Mouse (Mus musculus): ENCODE measurements around the gene Srsf4.

The Srsf4 gene

DNA sequence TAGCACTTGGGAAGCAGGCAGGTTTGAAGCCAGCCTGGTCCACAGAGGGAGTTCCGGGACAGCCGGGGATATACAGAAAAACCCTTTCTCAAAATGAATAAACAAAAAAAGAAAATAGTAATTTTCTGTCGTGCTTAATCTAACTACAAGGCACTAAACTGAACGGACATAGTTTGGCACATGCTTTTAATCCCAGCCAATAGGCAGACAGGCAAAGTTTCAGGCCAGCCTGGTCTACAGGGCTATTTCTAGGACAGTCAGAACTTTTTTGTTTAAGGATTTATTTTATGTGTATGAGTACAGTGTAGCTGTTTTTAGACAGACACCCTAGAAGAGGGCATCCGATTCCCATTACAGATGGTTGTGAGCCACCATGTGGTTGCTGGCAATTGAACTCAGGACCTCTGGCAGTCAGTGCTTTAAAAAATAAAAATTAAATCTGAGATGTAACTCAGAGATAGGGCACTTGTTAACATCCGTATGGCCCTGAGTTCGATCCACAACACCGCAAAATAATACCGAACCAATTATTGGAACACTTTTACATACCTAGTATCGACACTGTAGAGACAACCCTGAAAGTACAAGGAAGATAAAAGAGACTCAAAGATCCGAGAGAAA lies 635 bp upstream of the Srsf4 start:
- no peak for DNase-seq (ENCODE audit: low read depth, low spot score)

DNA sequence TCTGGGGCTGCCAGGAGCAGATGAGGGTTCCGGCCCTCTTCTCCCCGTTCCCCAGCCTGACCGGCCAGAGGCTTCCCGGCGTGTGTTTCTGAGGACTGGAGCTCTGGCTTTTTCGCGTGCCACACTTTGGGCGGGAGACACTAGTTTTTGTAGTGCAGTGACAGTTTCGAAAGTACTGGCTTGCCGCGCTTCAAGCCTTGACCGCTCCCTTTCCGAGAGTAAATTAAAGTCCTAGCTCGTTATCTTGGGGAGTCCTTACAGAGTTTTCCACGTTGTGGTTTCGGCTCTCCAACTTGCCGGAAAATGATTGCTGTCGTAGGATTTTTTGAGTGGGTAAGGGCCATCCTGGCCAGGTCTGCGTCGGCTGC lies 736 bp downstream of the Srsf4 start:
- DNase-seq (ENCODE audit: low read depth, low spot score) = no peak

DNA sequence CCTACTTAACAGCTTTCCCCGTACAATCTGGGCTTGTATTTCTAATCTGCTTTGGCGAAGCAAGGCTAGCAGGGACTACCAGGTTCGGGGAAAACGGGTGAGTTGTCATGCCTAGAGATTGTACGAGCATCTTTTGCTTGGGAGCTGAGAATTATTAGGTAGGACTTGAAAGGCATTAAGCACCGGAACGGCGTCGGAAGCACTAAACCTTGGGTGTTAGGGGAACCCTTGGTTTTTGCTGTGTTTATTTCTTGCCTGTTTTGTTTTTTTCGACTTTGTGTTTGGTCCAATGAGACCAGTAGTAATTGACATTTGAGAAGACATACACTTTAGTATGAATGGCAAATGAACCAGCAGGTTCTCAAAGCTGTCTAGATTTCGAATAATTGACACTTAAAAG lies 1.1 kb downstream of the Srsf4 start:
- no peak for DNase-seq (ENCODE audit: low read depth, low spot score)

DNA sequence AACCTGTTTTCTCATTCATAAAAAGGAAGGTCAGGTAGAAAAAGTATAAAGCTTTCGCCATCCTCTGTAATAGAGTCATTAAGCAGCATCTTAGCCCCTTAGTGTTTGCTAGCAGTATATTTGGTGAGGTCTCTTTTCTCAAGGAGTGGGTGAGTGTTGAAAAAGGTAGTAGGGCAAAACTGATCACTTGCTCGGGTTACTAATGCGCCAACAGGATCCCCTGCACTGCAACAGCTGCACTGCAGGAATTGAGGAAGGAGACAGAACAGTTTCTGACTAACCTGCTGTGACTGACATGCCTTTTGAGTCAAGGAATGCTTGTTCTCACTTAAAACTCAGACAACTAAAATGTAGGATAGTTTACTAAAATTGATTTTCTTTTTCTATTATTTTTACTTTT lies 1.8 kb downstream of the Srsf4 start:
- no peak for DNase-seq (ENCODE audit: low read depth, low spot score)

DNA sequence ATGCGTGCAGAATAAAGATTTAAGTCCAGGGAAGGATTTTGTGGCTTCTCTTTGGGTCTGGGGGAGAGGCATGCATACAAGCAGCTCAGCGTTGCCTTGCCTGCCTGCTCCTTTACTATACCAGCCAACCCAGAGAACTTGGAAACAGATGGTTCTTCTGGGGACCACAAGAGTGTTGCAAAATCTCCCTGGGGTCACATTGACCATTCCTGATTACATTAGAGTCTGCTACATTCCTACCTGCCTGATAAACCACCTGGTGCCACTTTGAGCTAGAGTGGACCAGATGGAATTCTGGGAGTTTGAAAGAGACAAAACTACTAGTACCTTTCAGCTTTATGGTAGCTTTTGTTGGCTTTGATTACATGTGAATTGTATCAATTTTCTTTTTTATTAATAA lies 3.4 kb downstream of the Srsf4 start:
- no peak for DNase-seq (ENCODE audit: low read depth, low spot score)

DNA sequence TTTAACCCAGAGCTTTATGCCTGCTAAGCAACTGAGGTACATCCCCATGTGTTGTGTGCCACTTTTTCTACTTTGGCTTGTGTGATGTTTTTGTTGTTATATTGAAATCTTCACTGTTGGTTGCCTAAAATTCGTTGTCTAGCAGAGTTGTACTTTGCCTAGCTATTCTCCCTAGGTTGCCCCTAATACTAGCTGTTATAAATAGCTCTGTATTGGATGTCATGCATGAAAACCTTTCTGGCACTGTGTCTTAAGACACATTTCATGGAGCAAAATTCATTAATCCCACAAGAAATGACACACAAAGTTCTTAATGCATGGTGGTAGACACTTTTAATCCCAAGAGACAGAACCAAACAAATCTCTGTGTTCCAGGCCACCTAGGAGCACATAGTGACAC lies 6.3 kb downstream of the Srsf4 start:
- DNase-seq (ENCODE audit: low read depth, low spot score) = no peak

DNA sequence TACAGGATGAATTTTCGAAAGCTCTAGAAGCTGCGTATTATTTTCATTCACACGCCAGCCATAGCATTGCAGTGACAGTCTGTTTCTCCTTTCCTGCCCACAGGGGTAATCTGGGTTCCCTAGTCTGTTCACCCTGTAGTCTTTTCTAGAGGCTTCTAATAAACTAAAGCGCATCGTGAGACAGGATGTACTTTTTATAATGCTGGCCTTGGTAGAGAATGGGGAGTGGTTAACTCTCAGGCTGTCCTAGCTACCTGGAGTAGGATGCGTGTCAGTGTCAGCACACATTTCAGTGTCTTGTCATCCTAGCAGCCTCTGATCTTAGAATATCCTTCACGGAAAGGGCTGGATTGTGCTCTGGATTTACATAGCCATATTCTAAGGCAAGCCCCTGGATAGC lies 7.9 kb downstream of the Srsf4 start:
- no peak for DNase-seq (ENCODE audit: low read depth, low spot score)

DNA sequence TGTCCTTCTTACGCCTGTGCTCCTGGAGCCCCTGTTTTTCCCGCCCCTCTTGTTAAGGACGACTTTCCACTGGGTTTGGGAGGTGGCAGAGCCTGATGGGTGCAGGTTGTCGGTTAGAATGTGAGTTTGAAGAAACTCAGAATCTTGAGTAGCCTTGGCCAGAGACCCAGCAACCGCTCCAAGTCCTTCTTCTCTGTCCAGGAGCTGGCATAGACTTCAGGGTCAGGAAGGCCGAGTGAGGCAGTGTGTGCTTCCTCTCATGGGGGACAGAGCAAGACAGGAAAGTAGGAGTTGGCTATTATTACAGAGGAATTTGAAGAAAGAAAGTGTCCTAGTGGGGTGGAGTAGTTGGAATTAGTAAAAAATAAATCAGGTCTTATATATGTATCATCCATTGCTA lies 10.2 kb downstream of the Srsf4 start:
- no peak for DNase-seq (ENCODE audit: low read depth, low spot score)

DNA sequence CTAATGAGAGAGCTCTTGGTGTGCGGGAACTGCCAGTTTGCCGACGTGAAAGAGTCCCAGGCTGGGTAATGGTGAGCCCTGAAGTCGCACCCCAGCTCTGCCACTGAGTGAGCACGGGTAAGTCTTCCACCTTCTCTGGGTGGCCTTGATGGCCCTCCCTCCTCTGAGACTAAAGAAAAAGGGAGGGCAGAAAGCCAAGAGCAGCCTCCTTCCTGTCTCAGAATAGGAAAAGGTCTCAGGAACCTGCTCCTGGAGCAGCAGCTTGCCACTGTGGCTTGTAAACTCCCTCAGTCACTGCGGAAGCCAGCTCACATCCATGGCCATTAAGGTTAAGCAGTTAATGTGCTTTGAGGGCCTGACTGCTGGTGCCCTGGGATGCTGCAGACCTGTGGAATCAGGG lies 12.0 kb downstream of the Srsf4 start:
- no peak for DNase-seq (ENCODE audit: low read depth, low spot score)

DNA sequence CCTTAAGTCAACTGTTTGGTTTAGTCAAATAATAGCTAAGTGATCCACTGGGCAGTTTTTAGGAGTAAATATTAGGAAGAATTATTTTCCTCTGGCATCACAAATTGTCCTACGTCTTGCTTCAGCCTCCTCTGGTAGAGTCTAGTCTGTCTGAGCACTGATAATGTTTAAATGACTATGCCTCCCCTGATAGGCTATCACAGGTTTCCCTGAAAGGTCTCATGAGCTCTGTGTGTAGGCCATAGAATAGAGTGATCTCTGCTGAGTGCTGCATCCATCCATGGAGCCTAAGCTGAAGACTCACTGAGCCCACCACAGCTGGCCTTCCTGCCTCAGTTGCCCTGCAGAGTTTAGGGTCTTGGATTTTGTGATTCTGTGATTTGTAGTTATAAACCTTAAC lies 15.1 kb downstream of the Srsf4 start:
- DNase-seq (ENCODE audit: low read depth, low spot score) = no peak

DNA sequence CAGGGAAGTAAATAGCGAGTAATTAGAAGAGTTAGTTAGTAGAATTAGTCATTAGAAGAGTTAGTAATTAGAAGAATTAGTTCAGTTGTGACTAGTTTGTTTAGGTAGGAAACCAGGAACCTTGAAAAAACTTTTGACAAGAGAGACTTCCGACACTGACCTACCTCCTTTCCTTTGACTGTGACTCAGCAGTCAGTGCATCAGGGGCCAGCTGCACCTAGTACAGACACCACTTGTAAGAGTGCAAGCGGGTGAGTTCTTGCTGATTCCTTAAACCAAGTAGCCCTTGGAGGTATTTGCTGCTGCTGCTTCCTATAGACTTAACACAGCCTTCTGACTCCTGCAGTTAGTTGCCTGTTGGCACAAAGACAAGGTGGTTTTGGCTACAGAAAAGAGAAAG lies 17.3 kb downstream of the Srsf4 start:
- no peak for DNase-seq (ENCODE audit: low read depth, low spot score)

DNA sequence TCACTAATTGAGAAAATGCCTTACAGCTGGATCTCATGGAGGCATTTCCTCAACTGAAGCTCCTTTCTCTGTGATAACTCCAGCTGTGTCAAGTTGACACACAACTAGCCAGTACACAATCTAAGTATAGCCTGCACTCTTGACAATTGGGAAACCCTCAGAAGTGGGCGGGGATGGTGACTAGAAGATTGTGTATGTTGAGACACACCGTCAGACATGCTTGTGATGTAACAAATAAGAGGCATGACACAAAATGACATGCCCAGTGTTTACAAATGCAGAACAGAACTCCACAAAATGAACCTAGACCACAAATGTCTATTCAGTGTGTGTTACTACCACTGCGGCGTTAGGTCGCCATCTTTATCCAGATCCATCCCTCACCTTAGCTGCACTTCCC lies 23.7 kb downstream of the Srsf4 start:
- DNase-seq (ENCODE audit: low read depth, low spot score) = no peak

DNA sequence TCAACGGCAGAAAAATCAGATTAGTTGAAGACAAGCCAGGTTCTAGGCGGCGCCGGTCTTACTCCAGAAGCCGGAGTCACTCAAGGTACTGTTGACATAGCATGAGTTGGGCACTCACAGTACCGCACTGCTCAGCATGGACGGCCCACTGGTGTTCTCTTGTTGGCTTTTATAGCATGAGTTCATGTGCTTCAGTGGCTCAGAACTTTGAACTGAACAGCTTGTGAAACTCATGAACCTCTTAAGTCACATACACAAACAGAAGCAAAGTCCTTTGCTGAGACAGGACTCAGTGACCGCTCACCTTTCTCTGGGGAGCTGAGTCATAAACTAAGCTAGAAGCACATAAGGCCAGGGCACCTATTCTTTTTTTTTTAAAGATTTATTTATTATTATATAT lies 24.4 kb downstream of the Srsf4 start:
- no peak for DNase-seq (ENCODE audit: low read depth, low spot score)

DNA sequence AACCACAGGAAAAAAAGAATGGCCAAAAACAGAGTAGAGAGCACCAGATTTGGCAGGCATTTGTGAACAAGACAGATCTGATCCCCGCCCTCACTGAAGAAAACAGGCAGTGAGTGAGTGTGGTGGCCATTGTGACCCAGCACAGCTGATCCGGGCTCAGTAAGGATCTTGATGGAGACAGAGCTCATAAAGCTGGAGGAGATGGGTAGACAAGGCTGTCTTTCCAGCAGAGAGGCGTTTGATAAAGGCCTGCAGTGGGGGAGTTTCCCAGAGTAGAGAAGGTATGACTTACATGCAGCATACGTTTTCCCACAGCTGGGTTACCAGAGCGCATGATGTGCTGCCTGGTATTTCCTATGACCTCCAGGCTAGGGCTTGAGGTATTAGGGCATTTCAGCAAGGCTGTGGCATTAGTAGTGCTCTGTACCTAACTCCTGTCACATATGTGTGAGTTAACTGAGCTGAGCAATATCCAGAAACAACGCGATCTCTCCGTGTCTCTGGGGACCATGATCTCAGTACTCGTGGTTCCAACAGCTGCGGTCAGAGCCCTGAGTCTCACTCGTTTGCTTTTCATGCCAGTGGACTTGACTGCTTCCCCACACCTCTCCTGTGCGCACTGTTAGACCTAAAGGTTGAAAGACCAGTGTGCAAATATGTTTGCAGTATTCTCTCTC lies 25.2 kb downstream of the Srsf4 start:
- no peak for DNase-seq (ENCODE audit: low read depth, low spot score)

DNA sequence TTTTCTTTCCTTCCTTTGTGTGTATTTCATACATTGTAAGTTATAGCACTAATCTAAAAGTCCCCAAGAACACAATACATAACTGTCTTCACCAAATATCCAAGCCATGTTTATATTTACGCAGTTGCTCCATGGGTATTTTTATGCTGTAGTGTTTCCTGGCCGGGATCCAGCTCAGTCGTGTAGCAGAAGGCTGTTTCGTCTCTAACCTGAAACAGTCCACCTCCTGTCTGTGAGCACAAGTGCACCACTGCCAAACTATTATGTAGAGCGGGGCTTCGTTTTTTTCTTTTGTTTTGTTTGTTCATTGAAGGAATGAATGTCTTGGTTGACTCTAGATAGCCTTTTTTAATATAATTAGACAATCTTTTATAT lies 25.8 kb downstream of the Srsf4 start:
- DNase-seq (ENCODE audit: low read depth, low spot score) = no peak

DNA sequence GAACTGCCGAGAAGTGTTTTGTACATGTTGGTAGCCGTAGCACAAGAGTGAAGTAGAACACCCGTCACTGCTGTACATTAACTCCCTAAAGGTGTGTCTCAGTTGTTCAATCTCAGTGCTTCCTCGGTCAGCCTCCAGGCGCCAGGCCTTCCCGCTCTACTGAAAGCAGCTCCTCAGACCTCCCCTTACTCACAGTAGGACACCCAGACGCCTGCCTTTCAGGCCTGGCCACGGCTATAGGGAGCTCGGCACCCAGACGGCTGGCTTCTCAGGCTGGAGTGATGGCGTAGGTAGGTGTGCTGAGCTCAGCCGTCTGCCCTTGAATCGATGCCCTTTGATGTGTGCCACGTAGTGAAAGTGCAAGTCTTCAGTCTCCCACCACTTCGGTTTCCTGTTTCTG lies 27.7 kb downstream of the Srsf4 start:
- no peak for DNase-seq (ENCODE audit: low read depth, low spot score)

DNA sequence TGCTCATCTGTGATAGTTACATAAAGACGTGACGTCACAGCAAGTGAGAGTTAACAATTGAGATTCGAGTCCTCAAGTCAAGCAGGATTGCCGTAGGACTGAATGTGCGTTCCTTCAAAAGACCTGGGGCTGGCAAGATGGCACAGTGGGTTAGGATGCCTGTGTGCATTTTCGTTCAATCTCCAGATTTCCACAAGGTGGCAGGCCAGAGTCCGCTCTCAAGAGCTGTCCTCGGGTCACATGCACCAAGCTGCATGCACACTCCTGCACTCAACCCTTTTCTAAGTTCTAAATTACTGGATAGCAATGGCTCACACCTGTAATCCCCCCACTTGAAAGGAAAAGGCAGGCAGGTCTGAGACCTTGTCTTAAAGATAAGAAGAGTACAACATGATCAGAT lies 31.1 kb downstream of the Srsf4 start:
- no peak for DNase-seq (ENCODE audit: low read depth, low spot score)

DNA sequence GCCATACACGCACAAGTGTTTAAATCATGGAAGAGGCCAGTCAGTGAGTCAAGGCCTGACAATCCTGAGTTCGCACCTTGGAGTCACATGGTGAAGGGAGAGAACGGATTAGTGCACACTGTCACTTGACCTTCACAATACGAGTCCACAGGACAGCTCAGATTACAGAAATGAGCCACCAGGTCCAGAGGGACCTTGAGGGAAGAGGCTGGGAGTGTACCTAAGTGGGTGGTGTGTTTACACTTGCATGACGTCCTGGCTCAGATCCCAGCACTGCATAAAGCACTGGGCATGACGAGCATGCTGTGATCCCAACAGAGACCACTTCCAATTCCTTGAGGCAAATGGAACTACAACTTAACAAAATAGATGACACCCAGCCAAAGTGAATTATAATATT lies 33.0 kb downstream of the Srsf4 start:
- no peak for DNase-seq (ENCODE audit: low read depth, low spot score)

DNA sequence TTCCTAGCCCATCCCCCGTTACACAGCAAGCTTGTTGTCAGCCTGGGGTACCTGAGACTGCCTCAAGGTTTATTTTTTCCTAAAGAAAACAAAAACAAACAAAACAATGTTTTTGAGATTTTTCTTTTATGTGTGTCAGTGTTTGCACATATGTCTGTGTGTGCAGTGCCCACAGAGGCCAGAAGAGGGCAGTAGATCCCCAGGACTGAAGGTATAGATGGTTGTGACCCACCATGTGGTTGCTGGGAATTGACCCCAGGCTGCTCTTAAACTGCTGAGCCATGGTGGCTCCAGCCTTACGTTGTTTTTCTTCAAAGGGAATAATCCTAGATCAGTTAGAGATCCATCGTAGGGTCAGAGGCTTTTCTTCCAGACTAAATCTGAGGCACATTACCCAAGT lies 34.5 kb downstream of the Srsf4 start:
- DNase-seq (ENCODE audit: low read depth, low spot score) = no peak

DNA sequence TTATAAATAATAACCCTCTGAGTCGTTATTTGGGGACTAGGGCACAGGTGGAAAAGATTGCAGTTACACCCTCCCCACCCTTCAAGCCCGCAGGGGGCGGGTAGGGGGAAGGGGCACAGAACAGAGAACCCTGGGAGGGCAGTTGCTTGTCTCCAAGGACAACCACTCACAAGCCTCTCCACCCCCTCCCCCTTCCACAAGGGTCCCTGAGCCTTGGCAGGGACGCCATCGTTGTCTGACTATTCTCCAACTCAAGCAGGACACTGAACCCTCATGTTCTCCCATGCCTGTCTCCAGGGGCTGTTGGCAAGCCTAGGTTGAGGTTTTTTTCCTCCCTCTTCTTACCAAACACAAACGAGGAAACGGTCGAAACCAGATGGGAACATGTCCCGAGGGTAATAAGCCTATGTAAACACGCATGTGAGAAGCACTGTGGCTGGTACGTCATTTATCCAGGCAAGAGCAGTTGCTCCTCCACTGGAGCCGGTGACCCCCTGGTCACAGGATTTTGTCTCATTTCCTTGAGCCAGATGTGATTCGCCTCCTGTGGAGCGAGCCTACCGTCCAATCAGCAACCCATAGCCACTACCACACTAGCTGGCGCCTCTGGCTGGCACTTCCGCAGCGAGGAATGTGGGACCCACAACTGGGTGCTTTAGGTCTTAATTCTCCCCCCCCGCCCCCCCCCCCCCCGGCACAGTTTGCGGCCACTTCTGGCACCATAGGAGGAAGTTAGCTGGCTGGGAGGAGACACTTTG lies 37.0 kb downstream of the Srsf4 start:
- no peak for DNase-seq (ENCODE audit: low read depth, low spot score)

DNA sequence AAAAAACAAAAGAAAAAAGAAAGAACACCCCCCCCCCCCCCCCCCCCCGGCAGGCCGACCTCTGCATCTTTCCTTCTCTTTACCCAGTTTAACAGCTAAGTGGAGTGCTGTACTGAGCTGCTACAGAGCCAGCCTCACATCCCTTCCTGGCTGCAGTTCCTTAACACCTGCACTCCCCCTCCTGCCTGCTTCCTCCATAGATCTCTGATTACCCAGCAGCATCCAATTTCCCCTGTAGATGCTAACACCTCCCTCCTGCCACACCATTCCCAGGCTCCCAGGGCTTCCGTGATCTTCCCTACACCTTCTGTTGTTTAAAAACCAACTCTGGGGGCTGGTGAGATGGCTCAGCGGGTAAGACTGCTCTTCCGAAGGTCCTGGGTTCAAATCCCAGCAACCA lies 38.1 kb downstream of the Srsf4 start:
- no peak for DNase-seq (ENCODE audit: low read depth, low spot score)

DNA sequence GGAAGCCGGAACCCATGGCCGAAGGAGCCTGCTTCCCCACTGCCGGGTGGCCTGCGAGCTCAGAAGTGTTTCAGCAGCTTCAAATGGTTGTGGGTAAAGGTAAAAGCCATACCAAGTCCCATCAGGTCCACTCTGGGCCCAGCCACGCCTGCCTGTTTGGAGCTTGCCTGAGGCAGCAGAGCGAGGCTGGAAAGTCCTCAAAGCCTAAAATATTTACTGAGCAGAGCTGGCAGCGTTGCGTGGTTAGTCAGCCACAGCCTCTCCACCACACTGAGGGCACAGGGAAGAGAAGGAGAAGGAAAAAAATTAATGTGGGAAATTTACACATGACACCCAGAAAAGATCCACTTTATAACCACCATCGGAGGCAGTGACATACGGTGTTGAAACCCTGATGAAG lies 40.1 kb downstream of the Srsf4 start:
- no peak for DNase-seq (ENCODE audit: low read depth, low spot score)

DNA sequence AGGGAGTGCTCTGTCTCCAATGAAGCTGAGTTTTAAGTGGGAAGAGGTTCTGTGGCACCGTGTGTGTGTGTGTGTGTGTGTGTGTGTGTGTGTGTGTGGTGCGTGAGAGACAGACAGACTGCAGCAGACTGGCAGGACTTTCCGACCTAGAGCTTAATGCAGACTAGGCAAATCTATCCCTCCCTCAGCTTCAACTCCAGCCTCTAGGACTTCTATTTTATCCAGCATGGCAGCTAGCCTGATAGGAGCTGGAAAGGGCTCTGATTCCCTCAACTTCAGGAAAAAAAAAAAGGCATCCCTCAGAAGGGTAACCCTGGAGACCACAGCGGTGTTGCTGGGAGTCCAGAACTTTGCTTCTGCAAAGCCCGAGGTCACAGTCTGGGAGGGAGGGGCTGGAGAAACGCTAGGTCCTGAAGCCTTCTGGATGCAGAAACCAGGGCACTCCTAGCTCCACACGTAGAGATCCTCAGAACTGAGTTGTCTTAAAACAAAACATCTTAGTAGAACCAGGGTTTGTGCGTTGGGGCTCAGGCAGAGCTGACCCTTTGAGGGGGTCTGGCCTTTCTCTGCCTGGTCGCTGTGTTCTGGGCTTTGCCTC lies 40.7 kb downstream of the Srsf4 start:
- DNase-seq (ENCODE audit: low read depth, low spot score) = no peak
